Mouse (Mus musculus): ENCODE results near the gene Gnao1. TPM values are rescaled to one million over a fixed set of nuclear protein-coding genes. Genes with fewer than 3 reads are reported as not detected.
A peak's percentile ranks its signal among the peaks of the same experiment; 100 is the strongest.

The Gnao1 gene
- polyA plus RNA-seq, 2 experiments, result 4.3 to 13.5 TPM

DNA sequence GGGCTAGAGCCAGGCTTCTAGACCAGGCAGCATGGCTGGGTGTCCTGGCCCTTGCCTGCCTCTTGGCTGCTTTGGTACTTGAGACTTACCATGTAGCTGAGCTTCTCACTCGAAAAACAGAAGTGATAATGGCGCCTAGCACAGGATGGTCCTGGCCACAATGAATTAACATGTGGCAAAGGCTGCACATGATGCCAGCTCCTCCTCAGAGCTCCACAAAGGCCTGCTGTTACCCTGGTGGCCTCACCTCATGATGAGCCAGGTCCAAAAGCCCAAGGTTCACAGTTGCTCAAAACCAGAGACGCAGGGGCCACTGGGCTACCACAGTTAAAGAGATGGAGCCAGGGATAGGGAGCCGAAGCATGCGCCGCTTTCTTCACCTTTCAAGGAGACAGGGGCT, 97.2 kb downstream of the Gnao1 start:
- ATAC-seq (ENCODE audit: low FRiP score, low read depth), result no peak
- H3K36me3 ChIP-seq (ENCODE audit: control insufficient read depth, insufficient read depth, low read length), result no peaks in the 10 kb centered on the region
- peaks cover 11% of the 10 kb centered on the region for H3K4me1 ChIP-seq (ENCODE audit: control insufficient read depth, insufficient read depth, low read length)
- no peak overlapping the region for H3K9ac ChIP-seq (ENCODE audit: low read depth, low read length, severe bottlenecking)
- WGBS, result 94% methylated on average over 6 of the region's 6 CpGs
- no peak for DNase-seq (ENCODE audit: low spot score)
- H3K27ac ChIP-seq (replicated peaks; ENCODE audit: low read depth, low read length), result no peak overlapping the region
- no peak overlapping the region for H3K4me3 ChIP-seq (replicated peaks; ENCODE audit: low read length)
- no peaks in the 10 kb centered on the region for H3K9me3 ChIP-seq (ENCODE audit: control insufficient read depth, low read length)
- no peak overlapping the region for H3K4me2 ChIP-seq (replicated peaks; ENCODE audit: low read depth, low read length, severe bottlenecking)
- no peak for TF ChIP-seq POLR2A (IDR thresholded peaks at IDR 0.05; ENCODE audit: borderline replicate concordance, extremely low read depth, insufficient read depth, insufficient read length)
- no peaks in the 10 kb centered on the region for H3K27me3 ChIP-seq (ENCODE audit: control insufficient read depth, insufficient read depth, low read length)

DNA sequence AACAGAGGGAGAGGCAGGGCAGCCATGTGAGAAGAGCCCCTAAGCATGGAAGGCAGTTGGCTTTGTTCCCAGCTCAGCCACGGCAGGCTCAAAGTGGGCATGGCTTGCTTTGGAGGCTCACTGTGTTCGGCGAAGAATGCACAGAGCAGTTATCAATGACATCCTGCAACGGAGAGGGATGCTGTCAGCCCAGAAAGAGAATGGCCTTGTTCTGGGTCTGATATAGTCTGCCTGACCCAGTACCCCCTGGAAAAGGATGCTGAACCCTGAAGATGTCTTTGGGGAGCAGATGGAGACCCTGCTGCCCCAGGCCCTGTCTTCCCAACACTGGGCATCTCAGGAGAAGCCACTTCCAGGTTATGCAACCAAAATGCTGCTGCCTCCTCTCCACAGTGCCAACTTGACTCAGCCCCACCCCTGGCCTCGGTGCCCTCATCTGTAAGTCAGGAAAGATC, 98.2 kb downstream of the Gnao1 start:
- Histone ChIP-seq H3K4me1 (ENCODE audit: control insufficient read depth, insufficient read depth, low read length) (peaks cover 11% of the 10 kb centered on the region), H3K27ac (replicated peaks; ENCODE audit: low read depth, low read length) (no peak overlapping the region), H3K4me3 (replicated peaks; ENCODE audit: low read length) (no peak overlapping the region), H3K27me3 (ENCODE audit: control insufficient read depth, insufficient read depth, low read length) (no peaks in the 10 kb centered on the region), H3K36me3 (ENCODE audit: control insufficient read depth, insufficient read depth, low read length) (no peaks in the 10 kb centered on the region), H3K9me3 (ENCODE audit: control insufficient read depth, low read length) (no peaks in the 10 kb centered on the region), H3K9ac (ENCODE audit: low read depth, low read length, severe bottlenecking) (no peak overlapping the region), H3K4me2 (replicated peaks; ENCODE audit: low read depth, low read length, severe bottlenecking) (no peak overlapping the region)
- DNase-seq (ENCODE audit: low spot score) (peak; percentile 14), ATAC-seq (ENCODE audit: low FRiP score, low read depth) (no peak)
- TF ChIP-seq POLR2A (IDR thresholded peaks at IDR 0.05; ENCODE audit: borderline replicate concordance, extremely low read depth, insufficient read depth, insufficient read length), result no peak
- WGBS, result 49% methylated on average over 5 of the region's 5 CpGs

DNA sequence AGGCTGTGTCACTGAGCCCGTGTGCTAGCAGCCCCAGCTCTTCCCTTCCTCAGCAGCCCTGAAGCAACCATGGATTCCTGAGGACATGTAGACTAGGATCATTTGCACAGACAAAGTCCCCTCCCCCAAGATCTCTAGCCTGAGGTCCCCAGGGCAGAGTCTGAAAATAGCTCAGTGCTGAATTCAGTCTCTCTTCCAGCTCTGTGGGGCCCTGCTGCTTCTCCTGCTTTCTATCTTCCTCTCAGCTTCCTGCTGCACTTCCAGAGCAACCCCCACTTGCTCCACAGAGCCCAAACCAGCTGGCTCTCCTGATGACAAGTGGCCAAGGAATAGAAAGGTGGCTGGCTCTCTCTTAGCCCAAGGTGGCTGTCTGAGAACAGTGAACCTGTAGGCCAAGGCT, 98.8 kb downstream of the Gnao1 start:
- no peak for TF ChIP-seq POLR2A (IDR thresholded peaks at IDR 0.05; ENCODE audit: borderline replicate concordance, extremely low read depth, insufficient read depth, insufficient read length)
- ATAC-seq (ENCODE audit: low FRiP score, low read depth), result peak; percentile 44
- Histone ChIP-seq H3K9me3 (ENCODE audit: control insufficient read depth, low read length) (no peaks in the 10 kb centered on the region), H3K4me2 (replicated peaks; ENCODE audit: low read depth, low read length, severe bottlenecking) (no peak overlapping the region), H3K4me3 (replicated peaks; ENCODE audit: low read length) (no peak overlapping the region), H3K36me3 (ENCODE audit: control insufficient read depth, insufficient read depth, low read length) (no peaks in the 10 kb centered on the region), H3K4me1 (ENCODE audit: control insufficient read depth, insufficient read depth, low read length) (peaks cover 11% of the 10 kb centered on the region), H3K27ac (replicated peaks; ENCODE audit: low read depth, low read length) (no peak overlapping the region), H3K27me3 (ENCODE audit: control insufficient read depth, insufficient read depth, low read length) (no peaks in the 10 kb centered on the region), H3K9ac (ENCODE audit: low read depth, low read length, severe bottlenecking) (no peak overlapping the region)
- 23% methylated on average over 1 of the region's 1 CpGs for WGBS
- DNase-seq (ENCODE audit: low spot score), result peak; percentile 24

DNA sequence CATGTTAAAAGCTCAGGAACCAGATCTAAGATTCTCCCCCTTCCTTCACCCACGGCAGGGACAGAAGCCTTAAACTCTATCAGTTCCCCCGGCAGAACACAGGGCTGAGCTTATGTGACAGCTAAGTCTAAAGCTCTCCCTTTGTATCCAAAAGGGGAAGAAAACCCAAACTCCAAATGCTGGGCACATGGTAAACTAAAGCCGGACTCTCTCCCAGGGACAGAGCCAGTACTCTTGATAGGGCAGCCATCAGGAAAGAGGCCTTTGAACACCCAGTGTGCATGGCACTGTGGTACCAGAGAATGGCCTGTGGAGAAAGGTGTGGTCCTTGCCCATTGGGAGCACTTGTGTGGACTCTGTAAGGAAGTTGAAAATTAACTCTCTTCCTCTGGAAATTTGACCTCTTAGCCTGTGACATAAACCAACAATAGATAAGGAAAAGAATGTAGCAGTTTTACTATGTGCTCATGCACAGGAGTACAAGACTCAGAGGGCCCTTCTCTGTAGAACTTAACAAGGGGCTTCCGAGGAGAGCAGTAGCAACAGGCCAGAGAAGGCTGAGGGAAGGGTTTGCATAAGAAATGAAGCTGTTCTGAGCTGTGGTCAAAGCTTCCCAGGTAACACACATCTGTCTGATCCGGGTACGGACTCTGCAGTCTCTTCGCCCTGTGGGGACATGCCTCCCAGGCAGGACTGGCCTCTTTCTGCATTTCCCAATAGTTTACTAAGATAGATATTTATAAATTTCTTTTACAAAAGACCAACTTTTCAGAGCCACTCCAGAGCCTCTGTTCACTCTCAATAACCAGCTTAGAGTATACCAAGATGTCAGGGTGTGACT, 102.2 kb downstream of the Gnao1 start:
- H3K27ac ChIP-seq (replicated peaks; ENCODE audit: low read depth, low read length), result no peak overlapping the region
- WGBS, result 72% methylated on average over 7 of the region's 7 CpGs
- TF ChIP-seq POLR2A (IDR thresholded peaks at IDR 0.05; ENCODE audit: borderline replicate concordance, extremely low read depth, insufficient read depth, insufficient read length), result no peak

DNA sequence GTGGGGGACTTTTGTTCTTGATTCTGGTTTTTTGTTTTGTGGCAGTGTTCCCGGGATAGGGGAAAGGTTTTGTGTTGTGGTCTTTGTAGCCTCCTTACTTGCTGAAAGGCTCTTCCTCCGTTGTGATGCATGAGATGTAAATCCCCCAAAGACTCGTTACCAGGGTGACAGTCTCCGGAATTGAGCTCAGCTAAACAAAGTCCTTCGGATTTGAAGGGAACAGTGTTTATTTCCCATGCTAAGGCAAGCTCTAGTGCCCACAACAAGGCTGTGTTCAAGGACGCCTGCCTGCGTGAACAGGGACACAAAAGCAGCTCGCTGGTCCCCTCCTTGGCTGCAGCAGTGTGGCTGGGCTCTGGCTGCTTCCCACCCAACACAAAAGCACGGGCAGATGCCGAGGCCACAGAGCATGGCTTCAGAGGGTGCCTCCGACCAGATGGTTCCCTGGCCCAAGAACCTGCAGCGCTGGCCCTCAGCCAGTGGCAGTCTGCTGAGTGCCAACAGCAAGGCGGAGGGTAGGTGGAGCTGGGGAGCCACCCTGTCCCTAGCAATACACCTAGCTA, 108.2 kb downstream of the Gnao1 start:
- WGBS, result 21% methylated on average over 13 of the region's 13 CpGs
- no peak for TF ChIP-seq POLR2A (IDR thresholded peaks at IDR 0.05; ENCODE audit: borderline replicate concordance, extremely low read depth, insufficient read depth, insufficient read length)
- Histone ChIP-seq H3K27ac (replicated peaks; ENCODE audit: low read depth, low read length) (no peak overlapping the region), H3K9me3 (ENCODE audit: control insufficient read depth, low read length) (no peaks in the 10 kb centered on the region), H3K4me2 (replicated peaks; ENCODE audit: low read depth, low read length, severe bottlenecking) (no peak overlapping the region), H3K36me3 (ENCODE audit: control insufficient read depth, insufficient read depth, low read length) (no peaks in the 10 kb centered on the region), H3K27me3 (ENCODE audit: control insufficient read depth, insufficient read depth, low read length) (no peaks in the 10 kb centered on the region), H3K4me1 (ENCODE audit: control insufficient read depth, insufficient read depth, low read length) (peaks cover 16% of the 10 kb centered on the region), H3K4me3 (replicated peaks; ENCODE audit: low read length) (no peak overlapping the region), H3K9ac (ENCODE audit: low read depth, low read length, severe bottlenecking) (no peak overlapping the region)
- ATAC-seq (ENCODE audit: low FRiP score, low read depth) (no peak), DNase-seq (ENCODE audit: low spot score) (peak; percentile 45)

More for the DNA sequence above, 102.2 kb downstream of the Gnao1 start:
- H3K27me3 ChIP-seq (ENCODE audit: control insufficient read depth, insufficient read depth, low read length), result no peaks in the 10 kb centered on the region
- no peak overlapping the region for H3K4me3 ChIP-seq (replicated peaks; ENCODE audit: low read length)
- no peak overlapping the region for H3K4me2 ChIP-seq (replicated peaks; ENCODE audit: low read depth, low read length, severe bottlenecking)
- peaks cover 12% of the 10 kb centered on the region for H3K4me1 ChIP-seq (ENCODE audit: control insufficient read depth, insufficient read depth, low read length)
- no peaks in the 10 kb centered on the region for H3K36me3 ChIP-seq (ENCODE audit: control insufficient read depth, insufficient read depth, low read length)
- DNase-seq (ENCODE audit: low spot score) (no peak), ATAC-seq (ENCODE audit: low FRiP score, low read depth) (no peak)
- no peak overlapping the region for H3K9ac ChIP-seq (ENCODE audit: low read depth, low read length, severe bottlenecking)
- H3K9me3 ChIP-seq (ENCODE audit: control insufficient read depth, low read length), result no peaks in the 10 kb centered on the region

All from limb, embryonic 14.5 days (tissue).